Mouse (Mus musculus) midbrain, embryonic 15.5 days (tissue): ENCODE measurements around the gene Pfkm. TPM values are rescaled to one million over a fixed set of nuclear protein-coding genes. Genes with fewer than 3 reads are reported as not detected.

Experiments used
- polyA plus RNA-seq: library from polyadenylated mRNA; unstranded; fragments of >200 nt; fragmentation: Nextera tagmentation; extraction: Ambion mirVana; gene quantifications from 2 replicates; pipeline ENCODE4 v1.2.1, GENCODE M21; 2015

Gene Pfkm
- polyA plus RNA-seq, 1 experiment from 2014 or later: 91.6 TPM

Other genes with a start within 250 kb of the Pfkm start
- 31.8 and 34.5 TPM in 2 replicates for gene Hdac7, start 248.1 kb upstream of the Pfkm start, polyA plus RNA-seq
- 0.08 and 0.10 TPM in 2 replicates for gene Vdr, start 182.0 kb upstream of the Pfkm start, polyA plus RNA-seq
- gene Tmem106c, start 128.4 kb upstream of the Pfkm start, polyA plus RNA-seq: 56.2 and 58.9 TPM in 2 replicates
- gene Col2a1, start 87.9 kb upstream of the Pfkm start, polyA plus RNA-seq: 34.7 and 35.7 TPM in 2 replicates
- 23.2 and 24.3 TPM in 2 replicates for gene Senp1, start 1.2 kb downstream of the Pfkm start, polyA plus RNA-seq
- gene Asb8, start 73.0 kb downstream of the Pfkm start, polyA plus RNA-seq: 60.5 and 63.3 TPM in 2 replicates
- 113 and 118 TPM in 2 replicates for gene Ccdc184, start 74.6 kb downstream of the Pfkm start, polyA plus RNA-seq
- gene Olfr288, start 103.0 kb downstream of the Pfkm start, polyA plus RNA-seq: not detected in 2 replicates
- 0.08 TPM in 1 of 2 replicates, not detected in the other for gene Gm44579, start 128.4 kb downstream of the Pfkm start, polyA plus RNA-seq
- 0.22 TPM in 1 of 2 replicates, not detected in the other for gene Olfr287, start 128.5 kb downstream of the Pfkm start, polyA plus RNA-seq
- gene Olfr286, start 141.9 kb downstream of the Pfkm start, polyA plus RNA-seq: not detected in 2 replicates
- not detected in 2 replicates for gene H1fnt, start 164.7 kb downstream of the Pfkm start, polyA plus RNA-seq
- gene Zfp641, start 203.6 kb downstream of the Pfkm start, polyA plus RNA-seq: 12.3 and 14.1 TPM in 2 replicates
- gene Olfr285, start 224.8 kb downstream of the Pfkm start, polyA plus RNA-seq: not detected in 2 replicates
- not detected in 2 replicates for gene Olfr284, start 248.4 kb downstream of the Pfkm start, polyA plus RNA-seq